Mouse (Mus musculus) MEL (cell line): ENCODE data around the gene Tub. TPM values are rescaled to one million over a fixed set of nuclear protein-coding genes. Genes with fewer than 3 reads are reported as not detected.

Source experiments
- DNase-seq: peaks from one replicate; pipeline ENCODE4 v3.0.0; 2011; ENCODE audit warnings: low read depth, low spot score
- H3K27ac ChIP-seq: 2 replicates; pipeline ENCODE4 v1.5.1; 2012; ENCODE audit warnings: low read depth, mild to moderate bottlenecking, control low read depth, low read length, moderate library complexity; ENCODE audit not compliant: control insufficient read depth
- H3K27me3 ChIP-seq, 2 experiments: fragments of 150-350 bp in 1 of 2; sonication (generic) in 1 of 2; 2 replicates each; pipeline ENCODE4 v1.6.1; 2012; ENCODE audit warnings: low read length in 2 of 2, mild to moderate bottlenecking in 2 of 2, improper control_type of control experiment in 1 of 2, moderate library complexity in 1 of 2; ENCODE audit not compliant: insufficient read depth in 2 of 2, control insufficient read depth in 1 of 2
- H3K36me3 ChIP-seq, 2 experiments: 2 replicates each; pipeline ENCODE4 v1.6.1; 2012 to 2014; ENCODE audit warnings: low read length in 2 of 2, improper control_type of control experiment in 1 of 2, inconsistent platforms in 1 of 2, mild to moderate bottlenecking in 1 of 2; ENCODE audit not compliant: insufficient read depth in 2 of 2, control insufficient read depth in 1 of 2
- H3K4me1 ChIP-seq, 2 experiments: fragments of 150-350 bp in 1 of 2; sonication (generic) in 1 of 2; 2 replicates each; pipeline ENCODE4 v1.6.1; 2012; ENCODE audit warnings: low read length in 2 of 2, improper control_type of control experiment in 1 of 2, mild to moderate bottlenecking in 1 of 2; ENCODE audit not compliant: insufficient read depth in 2 of 2, control insufficient read depth in 1 of 2
- H3K4me3 ChIP-seq, 2 experiments: fragments of 150-350 bp in 1 of 2; sonication (generic) in 1 of 2; 2 replicates each; pipeline ENCODE4 v1.5.1; 2012; ENCODE audit warnings: low read depth in 2 of 2, low read length in 2 of 2, mild to moderate bottlenecking in 2 of 2, moderate library complexity in 2 of 2, control low read depth in 1 of 2, improper control_type of control experiment in 1 of 2; ENCODE audit not compliant: control insufficient read depth in 1 of 2, insufficient read depth in 1 of 2
- H3K79me2 ChIP-seq: 2 replicates; pipeline ENCODE4 v1.6.1; 2012; ENCODE audit warnings: mild to moderate bottlenecking, low read length, moderate library complexity; ENCODE audit not compliant: control insufficient read depth, poor library complexity, insufficient read depth
- H3K9ac ChIP-seq: 2 replicates; pipeline ENCODE4 v1.6.1; 2012; ENCODE audit warnings: low read depth, mild to moderate bottlenecking, control low read depth, low read length, moderate library complexity; ENCODE audit not compliant: control insufficient read depth, poor library complexity, severe bottlenecking
- H3K9me3 ChIP-seq: fragments of 150-350 bp; sonication (generic); replicated peaks from 2 replicates; pipeline ENCODE4 v1.6.1; 2012; ENCODE audit warnings: mild to moderate bottlenecking, low read length, improper control_type of control experiment, moderate library complexity; ENCODE audit not compliant: insufficient read depth
- CHD1 ChIP-seq: IDR thresholded peaks from 2 replicates; pipeline ENCODE4 v1.6.1; 2012; ENCODE audit warnings: low read depth, mild to moderate bottlenecking, inconsistent platforms, low read length, improper control_type of control experiment
- CHD2 ChIP-seq: IDR thresholded peaks from 2 replicates; pipeline ENCODE4 v1.6.1; 2011; ENCODE audit warnings: low read length, improper control_type of control experiment
- CTCF ChIP-seq, 3 experiments: IDR thresholded peaks in 2 of 3; conservative IDR thresholded peaks in 1 of 3; 2 replicates each; pipeline ENCODE4 v1.5.1; 2011 to 2012; ENCODE audit warnings: low read length in 3 of 3, low read depth in 2 of 3, mild to moderate bottlenecking in 2 of 3, improper control_type of control experiment in 1 of 3, inconsistent platforms in 1 of 3, mixed read lengths in 1 of 3, moderate library complexity in 1 of 3; ENCODE audit not compliant: control insufficient read depth in 1 of 3, insufficient read depth in 1 of 3, poor library complexity in 1 of 3, severe bottlenecking in 1 of 3
- E2F4 ChIP-seq: IDR thresholded peaks from 2 replicates; pipeline ENCODE4 v1.6.1; 2011; ENCODE audit warnings: low read depth, low read length, improper control_type of control experiment, borderline replicate concordance
- ELF1 ChIP-seq: IDR thresholded peaks from 2 replicates; pipeline ENCODE4 v1.6.1; 2014; ENCODE audit warnings: low read depth, mild to moderate bottlenecking, inconsistent platforms, low read length, improper control_type of control experiment, moderate library complexity
- ETS1 ChIP-seq: IDR thresholded peaks from 2 replicates; pipeline ENCODE4 v1.6.1; 2012; ENCODE audit warnings: low read depth, mild to moderate bottlenecking, inconsistent platforms, low read length, improper control_type of control experiment, moderate library complexity
- GABPA ChIP-seq: IDR thresholded peaks from 2 replicates; pipeline ENCODE4 v1.6.1; 2012; ENCODE audit warnings: low read depth, mild to moderate bottlenecking, inconsistent platforms, low read length, improper control_type of control experiment, moderate library complexity
- HCFC1 ChIP-seq: IDR thresholded peaks from 2 replicates; pipeline ENCODE4 v1.6.1; 2012; ENCODE audit warnings: low read depth, mild to moderate bottlenecking, inconsistent platforms, low read length, improper control_type of control experiment, moderate library complexity
- KAT2A ChIP-seq: conservative IDR thresholded peaks from 2 replicates; pipeline ENCODE4 v1.6.1; 2012; ENCODE audit warnings: low read depth, low read length, improper control_type of control experiment, inconsistent platforms
- MEF2A ChIP-seq: IDR thresholded peaks from 2 replicates; pipeline ENCODE4 v1.6.1; 2014; ENCODE audit warnings: low read depth, mild to moderate bottlenecking, inconsistent platforms, low read length, improper control_type of control experiment; ENCODE audit not compliant: poor library complexity, insufficient replicate concordance, severe bottlenecking; ENCODE audit errors: extremely low read depth
- MYB ChIP-seq: IDR thresholded peaks from 2 replicates; pipeline ENCODE4 v1.6.1; 2011; ENCODE audit warnings: mild to moderate bottlenecking, low read depth, low read length, improper control_type of control experiment
- MYC ChIP-seq: IDR thresholded peaks from 2 replicates; pipeline ENCODE4 v1.6.1; 2011; ENCODE audit warnings: low read depth, mild to moderate bottlenecking, low read length, improper control_type of control experiment, moderate library complexity
- NELFE ChIP-seq: IDR thresholded peaks from 2 replicates; pipeline ENCODE4 v1.6.1; 2011; ENCODE audit warnings: low read depth, low read length, improper control_type of control experiment
- NRF1 ChIP-seq: IDR thresholded peaks from 2 replicates; pipeline ENCODE4 v1.6.1; 2014; ENCODE audit warnings: low read depth, mild to moderate bottlenecking, inconsistent platforms, low read length, improper control_type of control experiment, moderate library complexity; ENCODE audit not compliant: poor library complexity, insufficient read depth, severe bottlenecking
- POLR2AphosphoS2 ChIP-seq: IDR thresholded peaks from 2 replicates; pipeline ENCODE4 v1.6.1; 2011; ENCODE audit warnings: low read length, improper control_type of control experiment
- POLR2AphosphoS5 ChIP-seq: IDR thresholded peaks from 2 replicates; pipeline ENCODE4 v1.6.1; 2012; ENCODE audit warnings: low read depth, borderline replicate concordance, mild to moderate bottlenecking, inconsistent platforms, low read length, moderate library complexity, mixed read lengths
- RAD21 ChIP-seq: IDR thresholded peaks from 2 replicates; pipeline ENCODE4 v1.6.1; 2011; ENCODE audit warnings: mild to moderate bottlenecking, low read depth, low read length, improper control_type of control experiment
- TAL1 ChIP-seq: IDR thresholded peaks from 2 replicates; pipeline ENCODE4 v1.6.1; 2012; ENCODE audit warnings: mild to moderate bottlenecking, inconsistent platforms, low read length, moderate library complexity, mixed read lengths
- TCF12 ChIP-seq: IDR thresholded peaks from 2 replicates; pipeline ENCODE4 v1.6.1; 2014; ENCODE audit warnings: low read depth, mild to moderate bottlenecking, inconsistent platforms, low read length, improper control_type of control experiment, moderate library complexity
- UBTF ChIP-seq: IDR thresholded peaks from 2 replicates; pipeline ENCODE4 v1.6.1; 2012; ENCODE audit warnings: low read depth, mild to moderate bottlenecking, inconsistent platforms, low read length, improper control_type of control experiment, moderate library complexity, borderline replicate concordance; ENCODE audit not compliant: insufficient read depth
- USF1 ChIP-seq: IDR thresholded peaks from 2 replicates; pipeline ENCODE4 v1.6.1; 2014; ENCODE audit warnings: low read depth, mild to moderate bottlenecking, inconsistent platforms, low read length, improper control_type of control experiment, moderate library complexity
- USF2 ChIP-seq, 2 experiments: IDR thresholded peaks; 2 replicates each; pipeline ENCODE4 v1.6.1; 2011 to 2012; ENCODE audit warnings: improper control_type of control experiment in 2 of 2, low read length in 2 of 2, borderline replicate concordance in 1 of 2, inconsistent platforms in 1 of 2, low read depth in 1 of 2, mild to moderate bottlenecking in 1 of 2; ENCODE audit not compliant: insufficient read depth in 1 of 2
- ZC3H11A ChIP-seq: IDR thresholded peaks from 2 replicates; pipeline ENCODE4 v1.6.1; 2012; ENCODE audit warnings: low read depth, mild to moderate bottlenecking, inconsistent platforms, low read length, improper control_type of control experiment
- ZKSCAN1 ChIP-seq: IDR thresholded peaks from 2 replicates; pipeline ENCODE4 v1.6.1; 2012; ENCODE audit warnings: low read depth, mild to moderate bottlenecking, inconsistent platforms, low read length, improper control_type of control experiment, moderate library complexity
- ZMIZ1 ChIP-seq: IDR thresholded peaks from 2 replicates; pipeline ENCODE4 v1.6.1; 2012; ENCODE audit warnings: low read depth, mild to moderate bottlenecking, inconsistent platforms, low read length, improper control_type of control experiment, moderate library complexity
- ZNF384 ChIP-seq: IDR thresholded peaks from 2 replicates; pipeline ENCODE4 v1.6.1; 2012; ENCODE audit warnings: low read depth, mild to moderate bottlenecking, inconsistent platforms, low read length, improper control_type of control experiment
- polyA plus RNA-seq, 2 experiments: library from polyadenylated mRNA; stranded (reverse) in 1 of 2; unstranded in 1 of 2; fragments of >175 nt in 1 of 2; fragments of >200 nt in 1 of 2; gene quantifications; 2 replicates each; pipeline versions ENCODE4 v1.2.1 to v1.2.4; 2012; ENCODE audit warnings: low replicate concordance in 2 of 2, low read depth in 1 of 2; ENCODE audit not compliant: insufficient read length in 2 of 2, insufficient read depth in 1 of 2, missing spikeins in 1 of 2
- total RNA-seq: library from RNA; depleted of rRNA; stranded (reverse); fragments of 300-350 nt; gene quantifications from 2 replicates; pipeline ENCODE4 v1.2.3, GENCODE M21; 2012

Tub gene
- total and polyA plus RNA-seq, 3 experiments: not detected

DNA sequence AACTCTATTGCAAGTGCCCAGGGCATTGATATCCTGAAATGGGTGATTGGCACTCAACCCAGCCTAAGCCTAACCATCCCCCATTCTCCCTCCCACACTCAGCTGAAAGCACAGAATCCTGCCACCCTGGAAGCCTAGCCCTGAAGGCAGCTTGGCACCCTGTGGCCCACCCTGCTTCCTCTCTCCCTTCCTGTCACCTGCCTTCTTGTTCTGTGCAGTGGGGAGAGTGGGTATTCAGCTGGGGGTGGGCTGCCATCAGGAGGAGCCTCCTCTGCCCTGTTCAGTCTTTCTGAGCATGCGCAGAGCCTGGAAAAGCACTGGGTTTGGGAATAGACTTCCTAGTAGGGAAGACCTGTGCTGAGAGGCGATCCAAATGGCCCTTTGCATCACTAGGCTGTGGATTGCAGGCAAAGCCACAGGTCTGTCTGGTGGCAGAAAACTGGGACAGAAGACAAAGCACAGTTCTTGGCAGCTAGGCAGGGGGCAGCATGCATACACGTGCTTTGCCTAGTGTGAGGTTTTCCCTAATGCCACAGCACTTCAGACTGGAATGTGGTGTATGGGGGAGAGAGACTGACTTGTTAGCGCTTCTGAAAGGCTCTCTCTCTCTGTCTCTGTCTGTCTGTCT, 63.0 kb downstream of the Tub start:
- no peaks in the 10 kb centered on the region for H3K27me3 ChIP-seq
- no peaks in the 10 kb centered on the region for H3K36me3 ChIP-seq
- no peaks in the 10 kb centered on the region for H3K4me1 ChIP-seq
- H3K9ac ChIP-seq: no peak overlapping the region
- H3K9me3 ChIP-seq: no peaks in the 10 kb centered on the region
- TF ChIP-seq KAT2A (no peak), UBTF (no peak), ZKSCAN1 (no peak), ZMIZ1 (no peak), HCFC1 (no peak), POLR2AphosphoS2 (no peak), GABPA (no peak), TAL1 (no peak), CTCF (IDR thresholded peaks at IDR 0.05 in 2 of 3, conservative IDR thresholded peaks at IDR 0.05 in 1 of 3; ENCODE audit: control insufficient read depth in 1 of 3, insufficient read depth in 1 of 3, low read depth in 2 of 3, low read length in 3 of 3, poor library complexity in 1 of 3, severe bottlenecking in 1 of 3) (no peak), POLR2AphosphoS5 (no peak), ZC3H11A (no peak), USF1 (no peak), MYC (no peak), ETS1 (no peak)
- H3K27ac ChIP-seq: no peak overlapping the region
- H3K4me3 ChIP-seq: no peak overlapping the region
- DNase-seq: no peak
- no peaks in the 10 kb centered on the region for H3K79me2 ChIP-seq

DNA sequence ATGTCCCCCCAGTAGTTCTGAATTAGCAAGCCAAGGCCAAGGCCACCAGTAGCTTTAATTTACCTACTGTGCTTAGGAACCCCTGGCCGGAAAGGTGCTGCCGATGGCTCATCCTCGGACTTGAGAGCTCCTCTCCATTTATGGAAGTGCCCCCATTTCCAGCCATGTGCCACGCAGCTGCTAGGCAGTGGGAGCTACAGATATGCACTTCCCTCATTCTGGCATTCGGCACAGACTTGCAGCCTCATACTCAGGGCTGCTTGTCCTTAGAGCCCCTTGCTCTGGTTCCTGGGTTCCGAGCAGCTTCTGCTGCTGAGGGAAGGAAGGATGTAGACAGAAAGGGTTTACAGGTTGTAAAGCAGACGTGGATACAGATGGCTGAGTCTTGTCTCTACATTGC, 64.7 kb downstream of the Tub start:
- no peak overlapping the region for H3K9ac ChIP-seq
- no peaks in the 10 kb centered on the region for H3K79me2 ChIP-seq
- no peaks in the 10 kb centered on the region for H3K36me3 ChIP-seq
- DNase-seq: no peak
- H3K4me3 ChIP-seq: no peak overlapping the region
- no peaks in the 10 kb centered on the region for H3K27me3 ChIP-seq
- no peak overlapping the region for H3K27ac ChIP-seq
- H3K9me3 ChIP-seq: no peaks in the 10 kb centered on the region
- H3K4me1 ChIP-seq: no peaks in the 10 kb centered on the region
- no peak for TF ChIP-seq CHD2
- TF ChIP-seq ZKSCAN1: no peak
- TF ChIP-seq ZNF384: no peak
- TF ChIP-seq HCFC1: no peak
- TF ChIP-seq CHD1: no peak
- TF ChIP-seq POLR2AphosphoS2: no peak
- no peak for TF ChIP-seq MYB
- no peak for TF ChIP-seq USF2 (IDR thresholded peaks at IDR 0.05; ENCODE audit: borderline replicate concordance in 1 of 2, insufficient read depth in 1 of 2, low read depth in 1 of 2, low read length in 2 of 2)
- TF ChIP-seq NRF1: no peak
- no peak for TF ChIP-seq POLR2AphosphoS5
- no peak for TF ChIP-seq ELF1
- no peak for TF ChIP-seq NELFE
- no peak for TF ChIP-seq TCF12
- TF ChIP-seq MEF2A: no peak
- TF ChIP-seq CTCF (IDR thresholded peaks at IDR 0.05 in 2 of 3, conservative IDR thresholded peaks at IDR 0.05 in 1 of 3; ENCODE audit: control insufficient read depth in 1 of 3, insufficient read depth in 1 of 3, low read depth in 2 of 3, low read length in 3 of 3, poor library complexity in 1 of 3, severe bottlenecking in 1 of 3): no peak
- TF ChIP-seq RAD21: no peak
- no peak for TF ChIP-seq E2F4
- no peak for TF ChIP-seq TAL1
